Mouse (Mus musculus): ENCODE measurements around the gene Gpr142. TPM values are rescaled to one million over a fixed set of nuclear protein-coding genes. Genes with fewer than 3 reads are reported as not detected.

Gene Gpr142
- total RNA-seq (2021) = not detected

- DNase-seq (ENCODE audit: extremely low spot score in 1 of 2, low spot score in 1 of 2) = no peak
Observed at GRCm38 (mm10) chr11:114798624-114799023, at the start of gene Gpr142. Gene Gpr142, plus strand, starts transcription at chr11:114798924.

GRCm38 (mm10) chr11:114764820-114765818 is 33.6 kb upstream of the Gpr142 start, which contains the start of gene Kif19a:
Gene Kif19a, plus strand, starts transcription at chr11:114765388.
- no peak for DNase-seq (ENCODE audit: extremely low spot score in 1 of 2, low spot score in 1 of 2)

GRCm38 (mm10) chr11:114769911-114770310 is 28.8 kb upstream of the Gpr142 start:
- DNase-seq (ENCODE audit: extremely low spot score in 1 of 2, low spot score in 1 of 2) = no peak

- no peak for DNase-seq (ENCODE audit: extremely low spot score in 1 of 2, low spot score in 1 of 2)
Observed at GRCm38 (mm10) chr11:114771896-114772295, 26.8 kb upstream of the Gpr142 start.

- no peak for DNase-seq (ENCODE audit: extremely low spot score in 1 of 2, low spot score in 1 of 2)
Observed at GRCm38 (mm10) chr11:114780076-114780475, 18.6 kb upstream of the Gpr142 start.

- DNase-seq (ENCODE audit: extremely low spot score in 1 of 2, low spot score in 1 of 2) = no peak
Observed at GRCm38 (mm10) chr11:114785892-114786291, 12.8 kb upstream of the Gpr142 start.

GRCm38 (mm10) chr11:114786326-114786725 is 12.4 kb upstream of the Gpr142 start:
- DNase-seq (ENCODE audit: extremely low spot score in 1 of 2, low spot score in 1 of 2) = no peak

GRCm38 (mm10) chr11:114787611-114788010 is 11.1 kb upstream of the Gpr142 start:
- no peak for DNase-seq (ENCODE audit: extremely low spot score in 1 of 2, low spot score in 1 of 2)

- peak; percentile 86 to 93 for DNase-seq (ENCODE audit: extremely low spot score in 1 of 2, low spot score in 1 of 2)
Observed at GRCm38 (mm10) chr11:114789061-114789714, 9.5 kb upstream of the Gpr142 start.

- DNase-seq (ENCODE audit: extremely low spot score in 1 of 2, low spot score in 1 of 2) = no peak
Observed at GRCm38 (mm10) chr11:114789716-114790115, 9.0 kb upstream of the Gpr142 start.

GRCm38 (mm10) chr11:114790171-114790570 is 8.6 kb upstream of the Gpr142 start:
- no peak for DNase-seq (ENCODE audit: extremely low spot score in 1 of 2, low spot score in 1 of 2)

GRCm38 (mm10) chr11:114790841-114791240 is 7.9 kb upstream of the Gpr142 start:
- DNase-seq (ENCODE audit: extremely low spot score in 1 of 2, low spot score in 1 of 2) = no peak

GRCm38 (mm10) chr11:114791351-114791889 is 7.3 kb upstream of the Gpr142 start:
- DNase-seq (ENCODE audit: extremely low spot score in 1 of 2, low spot score in 1 of 2) = no peak

GRCm38 (mm10) chr11:114791891-114792411 is 6.8 kb upstream of the Gpr142 start:
- peak in 1 of 2 experiments; percentile 40 for DNase-seq (ENCODE audit: extremely low spot score in 1 of 2, low spot score in 1 of 2)

- no peak for DNase-seq (ENCODE audit: extremely low spot score in 1 of 2, low spot score in 1 of 2)
Observed at GRCm38 (mm10) chr11:114792931-114793494, 5.7 kb upstream of the Gpr142 start.

- no peak for DNase-seq (ENCODE audit: extremely low spot score in 1 of 2, low spot score in 1 of 2)
Observed at GRCm38 (mm10) chr11:114793868-114794545, 4.7 kb upstream of the Gpr142 start.

- DNase-seq (ENCODE audit: extremely low spot score in 1 of 2, low spot score in 1 of 2) = no peak
Observed at GRCm38 (mm10) chr11:114794691-114795090, 4.0 kb upstream of the Gpr142 start.

GRCm38 (mm10) chr11:114795231-114795746 is 3.4 kb upstream of the Gpr142 start:
- DNase-seq (ENCODE audit: extremely low spot score in 1 of 2, low spot score in 1 of 2) = peak; percentile 86 to 89

- DNase-seq (ENCODE audit: extremely low spot score in 1 of 2, low spot score in 1 of 2) = peak in 1 of 2 experiments; percentile 33
Observed at GRCm38 (mm10) chr11:114795848-114796322, 2.8 kb upstream of the Gpr142 start, which contains the start of gene Btbd17. Gene Btbd17, minus strand, starts transcription at chr11:114795945.
